Mouse (Mus musculus): ENCODE measurements around the gene 4933416C03Rik.

4933416C03Rik gene

DNA sequence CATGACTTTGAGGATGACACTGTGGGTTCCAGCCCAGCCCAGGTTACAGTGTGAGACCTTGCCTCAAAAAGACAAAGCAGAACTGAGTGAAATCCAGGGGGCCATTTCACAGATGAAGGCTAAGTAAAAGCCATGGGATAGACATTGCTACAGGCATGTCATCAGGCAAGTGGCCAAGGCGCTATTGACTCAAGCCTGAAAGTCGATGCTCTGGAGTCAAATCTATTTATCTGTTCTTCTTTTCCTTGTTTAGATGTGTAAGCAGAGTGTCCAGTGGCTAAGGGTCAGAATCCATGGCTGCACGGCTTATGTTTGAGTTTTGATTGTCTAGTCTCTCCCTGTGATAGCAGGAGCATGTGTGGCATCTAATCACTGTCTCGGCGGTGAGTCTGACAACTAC is 35.1 kb downstream of the 4933416C03Rik start:
- DNase-seq (ENCODE audit: low read depth), result no peak

DNA sequence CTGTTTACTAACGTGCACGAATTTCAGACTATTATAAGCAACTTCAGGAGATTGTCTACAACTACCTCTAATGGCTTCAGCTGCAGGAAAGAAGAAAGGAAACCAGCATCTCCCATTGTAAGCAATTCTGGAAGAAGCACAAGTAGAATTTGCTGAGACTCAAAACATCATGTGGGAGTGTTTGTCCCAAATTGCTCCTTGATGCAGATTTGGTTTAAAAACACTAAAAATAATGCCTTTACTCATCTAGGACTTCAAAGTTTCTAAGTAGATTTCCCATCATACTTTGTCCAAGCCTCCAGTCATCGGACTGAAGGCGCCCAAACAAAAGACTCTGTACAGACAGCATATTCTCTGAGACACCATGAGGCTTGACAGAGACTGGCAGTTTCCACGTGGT is 37.8 kb downstream of the 4933416C03Rik start:
- no peak for DNase-seq (ENCODE audit: low read depth)

Data from 416B (cell line).